Mouse (Mus musculus) layer of hippocampus, adult 9-11 months (tissue): ENCODE measurements around the gene Vmn1r77.
"Not testable (repeated sequence)": the region's sequence is repeated elsewhere in the genome, so short reads cannot be mapped to it uniquely, and the experiment has no call there.

ENCODE experiments used
- DNase-seq: peaks from one replicate; pipeline ENCODE4 v3.0.0; 2022

Vmn1r77 gene

GRCm38 (mm10) chr7:12036452-12036851 is at the start of gene Vmn1r77:
Vmn1r77 (plus strand) TSS chr7:12036752.
- not testable (repeated sequence) for DNase-seq

- DNase-seq: not testable (repeated sequence)
These were observed 25.1 kb upstream of the Vmn1r77 start for GRCm38 (mm10) chr7:12011491-12011890.

GRCm38 (mm10) chr7:12012392-12012791 is 24.2 kb upstream of the Vmn1r77 start:
- DNase-seq: not testable (repeated sequence)

- no peak for DNase-seq
These were observed 23.4 kb upstream of the Vmn1r77 start for GRCm38 (mm10) chr7:12013106-12013505.

GRCm38 (mm10) chr7:12017829-12018228 is 18.7 kb upstream of the Vmn1r77 start:
- not testable (repeated sequence) for DNase-seq

- no peak for DNase-seq
These were observed 4.1 kb downstream of the Vmn1r77 start for GRCm38 (mm10) chr7:12040664-12041063.
